Mouse (Mus musculus) spleen, adult 2 months (tissue): Measurements from ENCODE around the gene Lpcat3. TPM values are rescaled to one million over a fixed set of nuclear protein-coding genes. Genes with fewer than 3 reads are reported as not detected.

Source experiments
- DNase-seq, 2 experiments: peaks; one replicate each; pipeline versions ENCODE4 v3.0.0 to v3.0.0-alpha.2; 2012 to 2021; ENCODE audit warnings: low spot score in 2 of 2, low read depth in 1 of 2
- H3K27ac ChIP-seq: fragments of 200-500 bp; 2 replicates; pipeline ENCODE4 v1.5.1; 2012; ENCODE audit warnings: low read length, inconsistent platforms; ENCODE audit not compliant: insufficient read depth
- H3K27me3 ChIP-seq: fragments of 200-500 bp; 2 replicates; pipeline ENCODE4 v1.6.1; 2012; ENCODE audit warnings: mild to moderate bottlenecking, moderate library complexity, low read length, inconsistent platforms; ENCODE audit not compliant: control insufficient read depth, insufficient read depth
- H3K36me3 ChIP-seq: fragments of 200-500 bp; 2 replicates; pipeline ENCODE4 v1.6.1; 2012; ENCODE audit warnings: mild to moderate bottlenecking, low read length, inconsistent platforms; ENCODE audit not compliant: control insufficient read depth, insufficient read depth
- H3K4me1 ChIP-seq: fragments of 200-500 bp; 2 replicates; pipeline ENCODE4 v1.6.1; 2011; ENCODE audit warnings: inconsistent platforms; ENCODE audit not compliant: control insufficient read depth, insufficient read depth, insufficient read length
- H3K4me3 ChIP-seq: fragments of 200-500 bp; 2 replicates; pipeline ENCODE4 v1.5.1; 2011; ENCODE audit warnings: mild to moderate bottlenecking, inconsistent platforms; ENCODE audit not compliant: insufficient read depth, insufficient read length; ENCODE audit errors: extremely low read depth
- CTCF ChIP-seq: fragments of 200-500 bp; IDR thresholded peaks from 2 replicates; pipeline ENCODE4 v1.5.1; 2011; ENCODE audit warnings: mild to moderate bottlenecking, inconsistent platforms; ENCODE audit not compliant: insufficient read depth, insufficient read length, insufficient replicate concordance; ENCODE audit errors: extremely low read depth
- POLR2A ChIP-seq: fragments of 200-500 bp; IDR thresholded peaks from 2 replicates; pipeline ENCODE4 v1.6.1; 2011; ENCODE audit warnings: low read depth, low read length, inconsistent platforms
- WGBS: fragments of 180-500 bp; shearing (Covaris S2); methylation state at CpG from one replicate; pipeline ENCODE4 v1.1.7; 2018; 5-methylcytosine and 5-hydroxymethylcytosine counted together
- polyA plus RNA-seq: library from polyadenylated mRNA; depleted of rRNA; stranded (reverse); fragments of >200 nt; gene quantifications from 2 replicates; pipeline ENCODE4 v1.2.3, GENCODE M21; 2012

Gene Lpcat3
- polyA plus RNA-seq, 1 experiment, result 65.1 TPM

DNA sequence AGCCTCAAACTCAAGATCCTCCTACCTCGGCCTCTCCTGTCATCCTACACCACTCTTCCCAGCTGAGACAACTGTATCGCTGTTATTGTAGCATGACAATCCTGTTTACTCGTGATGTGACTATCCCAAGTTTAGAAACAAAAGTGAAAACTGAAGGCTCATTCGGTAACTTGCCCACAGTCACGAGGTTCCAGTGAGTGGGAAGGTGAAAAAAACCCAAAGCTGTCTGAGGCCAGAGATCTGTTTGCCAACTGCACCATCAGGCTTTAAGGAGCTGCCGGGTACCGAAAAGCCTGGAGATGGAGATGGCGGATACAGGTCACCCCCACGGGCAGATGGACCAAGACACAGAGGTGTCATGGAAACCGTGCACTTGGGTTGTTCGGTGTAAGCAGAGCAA lies 74.2 kb downstream of the Lpcat3 start:
- Histone ChIP-seq H3K4me1 (peaks cover 45% of the 10 kb centered on the region), H3K27me3 (no peaks in the 10 kb centered on the region), H3K27ac (no peak overlapping the region), H3K36me3 (peaks cover 4% of the 10 kb centered on the region), H3K4me3 (no peak overlapping the region)
- DNase-seq, result no peak
- WGBS, result 91% methylated on average over 11 of the region's 11 CpGs
- TF ChIP-seq CTCF, result no peak
- no peak for TF ChIP-seq POLR2A

DNA sequence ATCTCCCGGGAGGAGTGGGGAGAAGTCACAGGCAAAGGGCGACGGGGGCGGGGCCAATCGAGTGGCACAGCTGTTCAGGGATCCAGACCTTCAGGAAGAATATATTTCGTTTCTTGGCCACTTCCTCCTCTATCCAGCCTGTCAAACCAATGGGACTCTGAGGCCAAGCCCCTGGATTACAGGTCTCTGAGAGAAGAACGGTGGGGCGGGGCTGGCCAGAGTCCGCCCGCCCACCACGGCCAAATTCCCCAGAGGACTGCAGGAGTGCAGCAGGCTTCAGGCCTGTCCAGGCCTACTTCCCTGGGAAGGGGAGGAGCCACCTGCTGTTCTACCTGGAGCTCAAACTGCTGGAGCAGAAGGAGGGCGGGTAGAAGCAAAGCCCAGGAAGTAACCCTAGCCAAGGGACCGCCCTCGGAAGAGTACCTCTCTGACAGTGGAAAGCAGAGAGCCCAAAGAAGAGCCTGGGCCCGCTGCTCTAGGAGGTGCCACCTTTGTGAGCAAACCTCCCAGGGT lies 75.7 kb downstream of the Lpcat3 start, which contains the start of gene Ptpn6:
Ptpn6 (minus strand) TSS at position 204 of the 513 bp plus-strand sequence.
- DNase-seq, result no peak
- Histone ChIP-seq H3K4me1 (peaks cover 46% of the 10 kb centered on the region), H3K27ac (peak within 1 kb of the TSS; percentile 78), H3K4me3 (peak within 1 kb of the TSS; percentile 32; the same call in 1 of the 2 replicates), H3K27me3 (no peaks in the 10 kb centered on the region), H3K36me3 (0 out of 2 replicates have a peak, but pooled peaks cover 4% of the 10 kb centered on the region)
- 24% methylated on average over 15 of the region's 15 CpGs for WGBS
- TF ChIP-seq POLR2A, result no peak
- no peak for TF ChIP-seq CTCF

- Histone ChIP-seq H3K4me1 (peaks cover 40% of the 10 kb centered on the region), H3K27ac (peak overlapping the region; percentile 78), H3K4me3 (no peak overlapping the region), H3K36me3 (0 out of 2 replicates have a peak, but pooled peaks cover 4% of the 10 kb centered on the region), H3K27me3 (no peaks in the 10 kb centered on the region)
- DNase-seq, result no peak
- TF ChIP-seq CTCF (no peak), POLR2A (no peak)
- WGBS, result 75% methylated on average over 10 of the region's 10 CpGs
These were observed 76.5 kb downstream of the Lpcat3 start for GRCm38 (mm10) chr6:124739231-124739796.

DNA sequence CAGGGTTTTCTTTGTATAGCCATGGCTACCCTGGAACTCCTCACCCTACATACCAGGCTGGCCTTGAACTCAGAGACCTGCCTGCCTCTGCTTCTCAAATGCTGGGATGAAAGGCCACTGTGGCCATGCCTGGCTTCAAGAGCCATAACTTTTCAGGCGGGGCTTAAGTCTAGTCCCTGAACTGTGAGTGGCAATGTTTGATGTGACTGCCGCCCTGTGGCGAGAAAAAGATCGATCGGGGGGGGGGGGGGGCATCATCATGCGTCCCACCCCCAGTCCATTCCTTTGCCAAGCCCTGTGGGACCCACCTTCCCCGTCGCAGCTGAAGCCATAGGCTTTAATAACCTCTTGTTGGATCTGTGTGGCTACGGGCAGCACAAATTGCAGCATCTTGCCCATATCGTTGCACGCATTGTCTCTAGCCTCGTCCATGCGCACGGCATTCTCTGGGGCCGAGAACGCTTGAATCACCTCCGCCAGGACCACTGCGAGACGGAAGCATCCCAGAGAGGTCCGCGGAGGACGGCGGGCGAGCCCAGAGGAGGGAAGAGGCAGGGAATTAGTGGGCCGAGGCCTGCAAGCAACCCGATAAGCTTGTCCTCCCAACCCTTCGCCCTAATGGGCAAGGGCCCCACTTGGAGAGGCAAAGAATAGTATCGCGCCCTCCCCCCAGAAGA lies 77.5 kb downstream of the Lpcat3 start:
- Histone ChIP-seq H3K27ac (peak overlapping the region; percentile 99), H3K4me3 (peak overlapping the region; percentile 92), H3K27me3 (no peaks in the 10 kb centered on the region), H3K4me1 (peaks cover 45% of the 10 kb centered on the region), H3K36me3 (0 out of 2 replicates have a peak, but pooled peaks cover 4% of the 10 kb centered on the region)
- TF ChIP-seq POLR2A, result no peak
- TF ChIP-seq CTCF, result peak; percentile 35; the same call in 1 of the 2 replicates
- WGBS, result under 1% methylated on average over 29 of the region's 29 CpGs
- peak; percentile 52 to 55 for DNase-seq

GRCm38 (mm10) chr6:124740888-124741761 lies 78.3 kb downstream of the Lpcat3 start, which contains the start of gene Grcc10:
Gene Grcc10 (minus strand): TSS chr6:124741374.
- peak within 1 kb of the TSS; percentile 92 for H3K4me3 ChIP-seq
- H3K36me3 ChIP-seq, result 0 out of 2 replicates have a peak, but pooled peaks cover 4% of the 10 kb centered on the region
- WGBS, result under 1% methylated on average over 41 of the region's 41 CpGs
- H3K27ac ChIP-seq, result peak within 1 kb of the TSS; percentile 99
- no peaks in the 10 kb centered on the region for H3K27me3 ChIP-seq
- peak; percentile 86 for TF ChIP-seq POLR2A
- TF ChIP-seq CTCF, result no peak
- peak; percentile 84 to 93 for DNase-seq
- H3K4me1 ChIP-seq, result peaks cover 45% of the 10 kb centered on the region

GRCm38 (mm10) chr6:124741842-124742241 lies 79.0 kb downstream of the Lpcat3 start:
- TF ChIP-seq POLR2A, result no peak
- TF ChIP-seq CTCF, result no peak
- Histone ChIP-seq H3K27ac (peak overlapping the region; percentile 99), H3K27me3 (no peaks in the 10 kb centered on the region), H3K4me1 (peaks cover 49% of the 10 kb centered on the region), H3K4me3 (peak overlapping the region; percentile 37; the same call in 1 of the 2 replicates), H3K36me3 (0 out of 2 replicates have a peak, but pooled peaks cover 4% of the 10 kb centered on the region)
- no peak for DNase-seq
- 91% methylated on average over 3 of the region's 3 CpGs for WGBS
